Mouse (Mus musculus) liver, adult 2 months (tissue): ENCODE results near the gene Tmem144.

Source experiments
- CTCF ChIP-seq: fragments of 200-500 bp; IDR thresholded peaks from 2 replicates; pipeline ENCODE4 v1.5.1; 2011; ENCODE audit warnings: low read depth, low read length, control low read depth
- POLR2A ChIP-seq: fragments of 200-500 bp; IDR thresholded peaks from 2 replicates; pipeline ENCODE4 v1.6.1; 2011; ENCODE audit warnings: low read length, control low read depth; ENCODE audit not compliant: insufficient read depth; ENCODE audit errors: extremely low read depth

DNA sequence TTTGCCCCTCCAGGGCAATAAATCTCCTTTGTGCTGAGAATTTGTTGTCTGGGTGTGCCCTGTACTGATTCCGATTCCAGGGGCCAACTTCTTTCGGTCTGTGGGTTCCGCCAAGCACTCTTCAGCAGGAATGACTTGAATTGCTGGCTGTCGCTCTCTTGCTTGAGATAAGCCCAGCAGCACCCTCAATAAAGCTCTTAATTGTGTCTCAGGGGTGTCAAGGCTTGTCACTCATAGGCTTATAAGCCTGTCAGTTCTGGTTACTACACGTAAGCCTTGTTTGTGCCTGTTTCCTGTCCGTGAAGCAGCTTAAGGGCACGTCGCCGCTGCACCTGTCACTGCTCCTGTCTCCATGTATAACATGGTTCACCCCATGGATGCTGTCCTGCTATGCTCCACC is 26.7 kb upstream of the Tmem144 start:
- TF ChIP-seq POLR2A (no peak), CTCF (no peak)
